Mouse (Mus musculus) A20 (cell line): ENCODE data around the gene Col25a1.

Experiments
- DNase-seq: peaks from one replicate; pipeline ENCODE4 v3.0.0-alpha.2; 2011; ENCODE audit warnings: low read depth, low spot score

Col25a1 gene

DNA sequence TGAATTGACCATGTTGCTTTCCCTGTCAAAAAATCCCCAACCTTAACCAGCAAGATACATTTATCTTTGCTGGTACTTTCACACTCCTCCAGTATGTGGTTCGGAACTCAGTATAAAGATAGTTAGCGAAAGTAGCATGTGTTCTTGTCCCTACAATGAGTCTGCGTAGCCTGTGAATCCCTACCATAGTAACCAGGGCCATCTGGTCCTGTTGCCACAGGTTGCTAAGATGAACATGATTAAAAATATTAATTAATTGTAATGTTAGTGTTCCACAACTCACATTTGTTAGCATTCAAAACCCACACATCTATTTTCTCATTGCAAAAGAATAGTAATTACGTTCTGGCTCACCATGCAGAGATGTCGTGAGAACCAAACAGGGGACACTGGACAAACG lies 434.3 kb downstream of the Col25a1 start:
- no peak for DNase-seq

- no peak for DNase-seq
Measured at GRCm38 (mm10) chr3:130568331-130569095, 437.2 kb downstream of the Col25a1 start.

DNA sequence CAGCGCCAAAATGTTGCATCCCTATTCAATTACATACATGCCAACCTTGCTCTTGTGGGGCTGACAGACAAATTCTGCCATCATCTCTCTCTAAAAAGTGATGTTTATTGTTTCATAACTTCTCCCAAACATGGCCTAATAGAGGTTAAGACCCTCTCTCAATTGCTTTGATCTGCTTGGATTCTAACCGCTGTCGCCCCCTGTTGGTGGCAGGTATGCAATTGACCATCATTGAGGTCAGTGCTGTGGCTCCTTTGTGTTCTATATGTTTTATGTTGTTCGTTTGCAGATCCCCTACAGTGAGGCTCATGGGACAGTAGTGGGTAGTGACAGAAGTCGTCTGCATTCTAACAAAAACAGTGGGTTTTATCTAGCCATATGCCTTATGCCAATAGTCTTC lies 441.9 kb downstream of the Col25a1 start:
- DNase-seq, result peak; percentile 8

DNA sequence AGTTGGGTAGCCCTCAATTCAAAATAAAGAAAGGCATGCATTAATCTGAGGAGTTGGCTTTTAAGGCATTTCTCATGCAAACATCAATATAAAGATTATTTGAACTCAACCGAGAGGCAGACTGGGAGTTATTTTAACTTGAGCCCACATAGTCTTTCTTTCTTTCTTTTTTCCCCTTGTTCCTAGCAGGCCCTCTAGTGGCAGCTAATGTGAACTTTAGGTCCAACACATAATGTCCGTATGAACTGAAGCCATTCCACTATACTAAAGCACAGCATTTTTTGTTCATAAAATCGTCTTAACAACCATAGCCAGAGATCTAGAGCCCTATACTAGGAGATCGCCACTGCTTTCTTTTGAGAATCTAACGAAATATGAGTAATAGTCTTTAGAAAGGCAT lies 443.4 kb downstream of the Col25a1 start:
- peak; percentile 41 for DNase-seq

GRCm38 (mm10) chr3:130576683-130577082 lies 445.4 kb downstream of the Col25a1 start:
- peak; percentile 44 for DNase-seq

DNA sequence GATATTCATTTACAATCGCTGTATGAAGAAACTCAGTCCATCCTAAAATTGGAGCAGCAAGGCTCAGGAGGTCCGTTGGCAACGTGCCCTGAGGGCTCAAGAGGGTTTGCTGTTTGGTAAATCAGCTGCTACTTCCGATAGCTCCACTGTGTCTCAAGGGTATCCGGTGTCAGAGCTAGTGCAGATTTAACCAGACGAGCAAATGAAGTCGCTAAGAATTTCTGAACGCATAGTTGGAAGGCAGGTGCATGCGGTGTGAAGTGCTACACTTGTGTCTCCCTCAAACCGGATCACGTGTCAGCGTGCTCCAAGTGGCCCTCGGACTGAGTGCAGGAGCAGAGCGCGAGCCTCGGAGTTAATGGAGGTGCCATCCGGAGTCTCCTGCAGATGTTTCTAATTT lies 448.2 kb downstream of the Col25a1 start:
- no peak for DNase-seq

- DNase-seq, result no peak
Measured at GRCm38 (mm10) chr3:130581577-130581976, 450.3 kb downstream of the Col25a1 start.

GRCm38 (mm10) chr3:130582903-130583664 lies 451.8 kb downstream of the Col25a1 start:
- no peak for DNase-seq

DNA sequence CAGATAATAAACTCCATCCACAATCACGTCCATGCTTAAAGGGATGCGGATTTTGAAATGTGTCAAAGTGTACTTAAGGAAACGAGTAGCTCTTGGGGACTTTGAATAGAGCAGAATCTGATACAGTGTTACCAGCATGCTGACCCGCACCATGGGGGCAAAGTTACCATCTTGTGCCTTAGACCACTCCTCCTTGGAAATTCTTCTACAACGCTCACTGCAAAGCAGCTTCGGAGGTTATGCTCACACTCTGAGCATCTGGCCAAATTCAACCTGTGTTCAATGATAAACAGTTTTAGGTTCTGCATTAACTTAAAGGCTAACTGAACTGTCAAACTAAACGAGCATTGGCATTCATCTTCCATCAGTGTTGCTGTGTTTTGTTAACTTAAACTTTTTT lies 452.7 kb downstream of the Col25a1 start:
- no peak for DNase-seq

DNA sequence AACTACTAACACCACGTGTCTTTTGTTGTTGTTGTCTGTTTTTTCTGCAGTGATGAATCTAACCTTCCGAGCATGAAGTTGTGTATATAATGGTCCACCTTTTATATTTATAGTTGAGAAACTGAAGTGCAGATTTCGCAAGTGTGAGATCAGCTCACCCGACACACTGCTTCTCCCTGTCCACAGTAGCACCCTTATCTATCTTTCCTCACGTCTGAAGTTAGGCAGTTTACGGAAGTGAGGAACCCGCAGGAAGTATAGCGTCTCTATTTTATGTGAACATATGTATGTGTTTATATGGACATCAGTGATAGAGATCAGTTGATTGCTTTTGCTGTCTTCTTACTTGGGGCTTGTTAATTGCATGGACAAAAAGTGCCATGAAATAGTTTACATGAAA lies 463.7 kb downstream of the Col25a1 start:
- DNase-seq, result no peak

GRCm38 (mm10) chr3:130601491-130601890 lies 470.2 kb downstream of the Col25a1 start:
- no peak for DNase-seq

DNA sequence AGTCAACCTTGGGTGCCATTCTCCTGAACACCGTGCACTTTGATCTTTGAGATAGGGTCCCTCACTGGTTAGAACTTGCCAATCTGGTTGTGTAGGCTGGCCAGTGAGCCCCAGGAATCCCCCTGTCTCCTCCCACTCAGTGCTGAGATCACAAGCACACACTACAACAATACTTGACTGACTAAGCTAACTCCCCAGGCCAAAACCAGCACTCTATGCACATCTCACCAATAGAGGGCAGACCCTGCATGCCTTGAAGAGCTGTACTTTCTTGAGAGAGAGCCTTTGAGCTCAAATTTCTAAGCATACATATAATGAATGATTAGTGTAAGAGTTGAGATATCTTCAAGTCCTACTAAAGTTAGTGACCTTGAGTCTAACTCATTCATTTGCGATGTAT lies 476.6 kb downstream of the Col25a1 start:
- DNase-seq, result peak; percentile 14

- DNase-seq, result no peak
Measured at GRCm38 (mm10) chr3:130614444-130614843, 483.1 kb downstream of the Col25a1 start.

GRCm38 (mm10) chr3:130615625-130616024 lies 484.3 kb downstream of the Col25a1 start:
- no peak for DNase-seq

DNA sequence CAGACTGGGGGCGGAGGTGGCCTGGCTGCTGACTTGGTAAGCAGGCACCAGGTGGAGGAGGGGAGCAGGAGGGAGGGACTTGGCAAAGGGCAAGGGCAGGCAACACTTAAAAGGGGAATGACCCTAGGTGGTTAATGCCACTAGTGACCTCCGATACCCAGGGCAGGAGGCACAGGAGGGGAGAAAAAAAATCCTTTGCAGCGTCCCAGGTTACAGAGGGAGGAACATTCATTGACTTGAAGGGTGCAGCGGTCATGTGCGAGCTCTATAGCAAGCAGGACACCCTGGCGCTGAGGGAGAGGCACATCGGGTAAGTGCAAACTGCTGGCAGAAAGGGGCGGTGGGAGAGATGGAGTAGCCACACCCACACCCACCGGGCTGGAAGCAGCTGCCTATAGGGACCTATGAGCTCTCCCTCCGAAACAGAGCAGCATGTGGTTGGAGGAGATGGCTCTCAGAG lies 486.2 kb downstream of the Col25a1 start, which contains the start of gene Etnppl:
Gene Etnppl, plus strand, starts transcription at position 10 of the 460 bp plus-strand sequence.
- no peak for DNase-seq

GRCm38 (mm10) chr3:130620517-130621146 lies 489.3 kb downstream of the Col25a1 start:
- DNase-seq, result no peak

DNA sequence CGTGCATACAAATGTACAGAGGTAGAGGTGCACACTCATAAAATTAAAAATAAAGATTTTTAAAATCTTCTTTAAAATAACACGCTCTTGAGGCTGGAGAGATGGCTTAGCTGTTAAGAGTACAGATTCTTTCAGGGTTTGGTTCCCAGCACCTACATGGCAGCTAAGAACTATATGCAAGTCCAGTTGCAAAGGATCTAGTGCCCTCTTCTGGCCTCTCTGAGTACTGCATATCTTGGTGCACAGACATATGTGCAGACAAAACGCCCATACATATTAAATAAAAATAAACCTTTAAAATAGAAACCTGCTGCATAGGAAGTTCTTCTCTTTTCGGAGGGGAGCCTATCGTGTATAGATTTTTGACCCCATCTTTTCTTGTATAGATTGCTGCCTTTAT lies 497.1 kb downstream of the Col25a1 start:
- DNase-seq, result peak; percentile 28

DNA sequence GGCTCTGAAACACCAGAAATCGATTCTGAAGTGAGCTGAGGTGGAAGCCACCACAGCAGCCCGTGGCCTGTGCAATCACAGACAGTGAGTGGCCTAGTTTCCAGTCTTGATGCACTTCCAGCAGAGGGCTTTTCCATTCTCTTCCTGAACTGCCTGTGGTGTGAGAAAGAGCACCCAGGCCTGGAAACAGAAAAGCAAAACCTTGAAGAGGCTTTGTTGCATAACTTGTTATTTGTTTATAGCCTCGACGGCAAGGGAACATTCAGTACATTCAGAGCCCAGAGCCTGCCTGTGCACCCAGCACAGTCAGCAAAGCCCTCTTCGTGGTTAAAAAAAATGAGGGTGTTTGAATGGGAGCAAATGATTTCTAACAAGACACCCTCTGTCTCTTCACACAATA lies 502.6 kb downstream of the Col25a1 start:
- DNase-seq, result no peak

- DNase-seq, result no peak
Measured at GRCm38 (mm10) chr3:130646110-130646810, 515.0 kb downstream of the Col25a1 start.
